Mouse (Mus musculus): ENCODE results near the gene Inpp5b.
A peak's percentile ranks its signal among the peaks of the same experiment; 100 is the strongest.

The Inpp5b gene

DNA sequence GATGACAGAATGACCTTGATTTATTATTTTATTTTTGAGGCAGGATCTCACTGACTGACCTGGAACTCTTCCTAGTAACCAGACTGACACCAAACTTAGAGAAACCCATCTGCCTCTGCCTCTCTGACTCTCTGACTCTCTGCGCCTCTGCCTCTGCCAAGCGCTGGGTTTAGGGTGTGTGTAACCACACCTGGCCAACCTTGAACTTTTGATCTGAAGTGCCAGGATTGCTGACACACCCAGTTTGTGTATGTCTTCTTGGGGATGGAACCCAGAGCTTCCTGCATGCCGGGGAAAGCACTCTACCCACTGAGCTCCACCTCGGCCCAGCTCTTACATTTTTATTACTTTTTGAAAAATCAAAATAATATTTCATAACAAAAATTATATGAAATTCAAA, 77.2 kb downstream of the Inpp5b start:
- no peak for DNase-seq

- no peak for DNase-seq
Observed at GRCm38 (mm10) chr4:124824967-124825366, 83.3 kb downstream of the Inpp5b start.

DNA sequence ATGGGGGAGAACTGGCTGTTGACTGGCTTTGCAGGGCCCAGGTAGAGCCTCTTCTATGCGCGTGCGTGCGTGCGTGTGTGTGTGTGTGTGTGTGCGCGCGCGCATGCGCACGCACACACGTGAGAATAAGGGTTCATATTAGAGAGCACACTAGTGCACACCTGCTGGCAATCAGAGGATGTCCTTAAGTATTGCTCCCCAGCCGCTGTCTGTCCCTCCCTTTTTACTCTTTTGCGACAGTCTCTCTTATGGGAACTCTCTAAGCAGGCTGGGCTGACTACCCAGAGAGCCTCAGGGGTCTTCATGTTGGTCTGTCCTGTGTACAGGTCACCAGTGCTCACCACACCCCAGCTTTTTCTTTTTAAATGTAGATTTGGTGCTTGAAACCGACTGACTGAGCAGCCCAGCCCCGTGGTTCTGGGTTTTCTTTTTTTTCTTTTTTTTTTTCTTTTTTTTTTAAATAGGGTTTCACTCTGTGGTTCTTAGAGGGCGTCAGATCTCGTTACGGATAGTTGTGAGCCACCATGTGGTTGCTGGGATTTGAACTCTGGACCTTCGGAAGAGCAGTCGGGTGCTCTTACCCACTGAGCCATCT, 83.8 kb downstream of the Inpp5b start:
- DNase-seq: no peak

GRCm38 (mm10) chr4:124829671-124830070, 88.0 kb downstream of the Inpp5b start:
- no peak for DNase-seq

GRCm38 (mm10) chr4:124832796-124833195, 91.1 kb downstream of the Inpp5b start:
- DNase-seq: no peak

- no peak for DNase-seq
Observed at GRCm38 (mm10) chr4:124838035-124838700, 96.5 kb downstream of the Inpp5b start.

DNA sequence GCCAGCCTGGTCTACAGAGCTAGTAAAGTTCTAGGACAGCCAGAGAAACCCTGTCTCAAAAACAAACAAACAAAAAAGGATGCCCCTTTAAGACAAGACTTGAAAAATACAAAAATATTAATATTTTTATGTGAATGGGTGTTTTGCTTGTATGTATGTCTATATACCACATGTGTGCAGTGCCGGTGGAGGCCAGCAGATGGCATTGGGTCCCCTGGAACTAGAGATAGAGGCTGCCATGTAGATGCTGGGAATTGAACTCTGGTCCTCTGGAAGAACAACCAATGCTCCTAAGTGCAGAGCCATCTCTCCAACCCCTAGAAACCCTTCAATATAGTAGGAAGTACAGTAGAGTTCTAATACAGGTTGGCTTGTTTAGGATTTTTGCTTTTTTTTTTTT, 99.3 kb downstream of the Inpp5b start:
- DNase-seq: peak; percentile 44

DNA sequence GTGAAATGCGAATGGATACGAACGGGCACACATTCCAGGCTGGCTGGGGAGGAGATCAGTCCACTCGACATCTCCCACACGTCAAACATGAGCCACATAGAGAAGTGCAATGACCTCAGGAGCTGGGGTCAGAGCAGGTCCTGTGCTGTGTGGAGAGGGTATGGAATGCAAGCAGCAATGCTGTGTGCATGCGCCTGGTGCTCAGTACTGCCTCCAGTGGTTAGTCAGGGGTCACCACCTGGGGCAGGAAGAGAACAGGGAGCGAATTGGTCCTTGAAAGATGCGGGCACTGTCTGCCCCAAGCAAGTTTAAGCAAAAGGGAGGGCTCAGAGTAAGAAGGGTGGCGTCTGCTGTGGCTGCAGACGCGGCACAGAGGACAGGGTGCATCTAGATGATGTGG, 101.8 kb downstream of the Inpp5b start:
- peak; percentile 70 for DNase-seq

DNA sequence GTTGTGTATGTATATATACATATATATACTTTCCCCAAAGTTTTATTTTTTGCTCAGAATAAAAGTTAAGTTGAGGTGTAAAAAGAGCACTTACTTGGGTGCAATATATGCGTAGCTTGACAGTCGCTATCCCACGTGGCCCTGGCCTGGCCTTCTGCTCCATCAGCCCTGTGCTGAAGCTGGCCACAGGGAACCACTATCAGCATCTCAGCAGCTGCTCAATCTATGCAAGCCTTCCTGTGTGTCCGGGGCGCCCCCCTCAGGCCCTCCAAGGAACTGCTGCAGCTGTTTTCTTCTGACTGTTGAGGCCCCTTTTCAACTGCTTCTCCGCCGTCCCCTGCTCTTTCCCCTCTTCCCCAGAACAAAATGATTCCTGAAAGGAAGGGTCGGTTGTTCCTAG, 105.9 kb downstream of the Inpp5b start:
- peak; percentile 89 for DNase-seq

DNA sequence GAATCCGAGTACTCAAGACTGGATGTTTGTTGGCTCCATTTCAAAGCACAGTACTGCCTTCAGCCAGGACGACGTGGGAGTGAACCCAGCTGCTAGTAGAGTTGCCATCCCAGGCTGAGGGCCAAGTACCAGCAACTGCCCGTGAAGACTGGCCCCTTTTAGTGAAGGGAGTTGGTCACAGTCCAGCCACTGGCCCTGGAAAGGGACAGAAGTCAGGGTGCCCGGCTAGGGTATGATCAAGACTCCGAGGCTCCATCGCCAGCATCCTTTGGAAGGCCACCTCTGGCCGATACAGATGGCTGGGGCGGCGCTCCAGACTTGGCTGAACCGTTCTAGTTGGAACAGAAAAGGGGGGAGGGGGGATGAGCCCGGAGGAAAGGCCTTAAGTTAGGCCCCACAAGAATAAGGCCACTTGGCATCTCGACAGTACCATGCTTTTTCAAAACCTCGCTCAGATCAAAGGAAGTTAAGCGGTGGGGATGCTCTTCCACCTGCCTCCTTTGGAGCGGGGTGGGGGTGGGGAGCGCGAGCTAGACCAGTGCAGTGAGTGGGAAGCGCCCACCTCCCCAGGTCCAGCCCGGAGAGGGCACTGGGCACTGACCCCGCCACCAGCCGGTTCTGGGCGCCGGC, 108.1 kb downstream of the Inpp5b start:
- peak; percentile 31 for DNase-seq

GRCm38 (mm10) chr4:124850261-124850913, 108.7 kb downstream of the Inpp5b start, which contains the start of gene Yrdc:
Gene Yrdc (plus strand): TSS chr4:124850679.
- DNase-seq: peak; percentile 95
